Mouse (Mus musculus) 3134 (cell line): Measurements from ENCODE around the gene Rad51b.

Experiments used
- DNase-seq: peaks from one replicate; pipeline ENCODE4 v3.0.0-alpha.2; 2011; ENCODE audit warnings: low spot score; ENCODE audit not compliant: insufficient read length; ENCODE audit errors: extremely low read depth

Rad51b gene

GRCm38 (mm10) chr12:79606197-79606631, 309.1 kb downstream of the Rad51b start:
- DNase-seq: no peak

GRCm38 (mm10) chr12:79609399-79610010, 312.4 kb downstream of the Rad51b start:
- DNase-seq: no peak

GRCm38 (mm10) chr12:79610511-79611103, 313.5 kb downstream of the Rad51b start:
- DNase-seq: no peak

DNA sequence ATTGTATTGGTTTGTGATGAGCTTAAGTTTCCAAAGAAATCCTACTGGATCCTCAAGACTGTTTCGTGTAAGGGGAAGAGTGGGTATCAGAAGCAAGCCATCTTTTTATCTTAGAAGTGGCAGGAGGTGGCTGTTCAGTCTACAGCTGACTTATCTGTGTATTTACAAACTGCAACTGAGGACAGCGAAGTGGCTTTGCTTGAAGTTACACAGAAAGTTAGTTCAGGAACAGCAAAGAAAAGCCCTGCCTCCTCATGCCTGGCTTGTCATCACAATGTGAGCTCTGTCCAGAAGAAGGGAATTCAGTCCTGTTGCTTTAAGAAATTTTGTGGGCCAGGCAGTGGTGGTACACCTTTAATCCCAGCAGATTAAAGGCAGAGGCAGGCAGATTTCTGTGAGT, 314.6 kb downstream of the Rad51b start:
- no peak for DNase-seq

GRCm38 (mm10) chr12:79612334-79613060, 315.4 kb downstream of the Rad51b start:
- DNase-seq: peak; percentile 61

GRCm38 (mm10) chr12:79613061-79613788, 316.1 kb downstream of the Rad51b start:
- DNase-seq: no peak

DNA sequence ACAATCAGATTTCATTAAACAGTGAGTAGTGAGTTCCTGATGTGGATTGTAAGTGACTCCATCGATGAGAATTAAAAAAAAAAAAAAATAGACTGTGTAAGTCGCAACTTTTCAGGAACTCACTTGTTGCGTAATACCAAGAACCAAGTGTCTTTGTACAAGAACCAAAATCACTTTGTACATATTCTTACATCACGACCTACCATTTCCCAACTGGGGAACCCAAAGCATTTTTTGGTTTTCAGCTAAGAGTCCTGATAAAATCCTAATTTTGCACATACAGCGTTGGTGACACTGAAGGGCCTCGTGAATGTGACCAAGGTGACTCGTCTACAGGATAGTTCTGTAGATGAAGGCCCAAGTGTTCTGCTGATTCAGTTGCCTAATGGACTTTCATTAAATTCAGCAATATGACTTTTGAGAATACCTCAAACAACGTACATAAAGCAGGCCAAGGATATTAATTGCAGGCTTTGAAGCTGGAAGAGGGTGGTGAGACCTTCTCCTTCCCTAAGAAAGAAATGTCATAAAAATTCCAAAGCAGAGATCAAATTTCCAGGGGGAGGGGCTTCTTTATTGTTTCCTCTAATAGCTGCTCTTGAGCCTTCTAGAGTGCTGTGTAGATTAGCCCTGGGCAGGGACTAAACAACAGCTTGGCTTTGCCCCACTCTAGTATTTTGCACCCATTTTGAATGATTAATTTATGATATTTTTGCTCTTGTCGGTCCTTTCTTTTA, 316.9 kb downstream of the Rad51b start:
- no peak for DNase-seq

GRCm38 (mm10) chr12:79614583-79614953, 317.5 kb downstream of the Rad51b start:
- no peak for DNase-seq

- DNase-seq: no peak
Observed at GRCm38 (mm10) chr12:79615717-79616316, 318.7 kb downstream of the Rad51b start.

DNA sequence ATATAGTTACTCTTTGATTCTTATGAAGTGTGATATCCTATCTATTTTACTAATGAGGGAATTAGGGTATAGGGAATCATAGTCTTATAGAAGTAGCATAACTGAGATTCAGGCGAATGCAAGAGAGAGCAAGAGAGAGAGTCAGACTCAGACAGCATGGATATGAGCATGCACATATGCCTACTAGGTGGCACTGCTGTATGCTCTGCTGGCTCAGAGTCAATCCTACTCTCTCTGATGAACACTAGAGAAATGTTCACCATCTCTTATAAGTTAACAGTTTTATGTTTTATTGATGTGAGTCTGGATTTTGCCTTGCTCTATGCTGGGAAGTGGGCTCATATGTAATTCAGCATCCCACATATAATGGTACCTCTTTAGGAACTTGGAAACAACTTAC, 321.9 kb downstream of the Rad51b start:
- DNase-seq: no peak

DNA sequence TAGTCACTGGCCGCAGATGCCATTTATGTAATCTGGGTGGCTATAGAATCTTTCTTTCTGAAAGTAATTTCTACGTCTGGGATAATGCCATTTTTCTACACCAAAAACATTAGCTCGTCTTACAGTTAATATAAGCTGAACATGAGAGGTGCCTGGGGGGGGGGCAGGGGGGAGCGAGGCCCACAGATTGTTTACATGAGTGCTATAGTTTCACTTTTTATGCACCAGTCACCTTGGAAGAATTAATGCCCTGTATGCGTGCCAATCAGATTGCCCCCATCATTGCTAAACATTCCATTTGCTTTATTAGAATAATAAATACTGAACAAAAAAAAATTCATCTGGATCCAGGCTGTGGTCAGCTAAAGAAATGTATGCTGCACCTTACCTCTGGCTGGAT, 323.6 kb downstream of the Rad51b start:
- no peak for DNase-seq

DNA sequence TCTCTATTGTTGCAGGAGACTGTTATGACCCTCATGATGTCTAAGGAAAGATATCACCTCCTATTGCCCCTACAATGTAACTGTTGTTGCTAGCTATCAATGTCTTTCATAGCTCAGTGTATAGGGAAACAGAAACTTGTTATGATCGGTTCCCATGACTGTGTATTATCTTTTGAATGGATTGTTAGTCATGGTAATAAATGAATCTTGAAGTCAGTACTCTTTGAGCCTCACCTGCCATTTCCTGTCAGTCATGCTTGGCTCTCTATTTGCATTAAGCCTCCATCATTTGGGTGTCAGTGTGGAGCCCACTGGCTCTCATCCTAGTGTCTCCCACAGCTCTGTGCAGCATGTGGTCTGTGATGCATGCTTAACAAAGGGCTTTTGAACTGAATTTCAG, 326.2 kb downstream of the Rad51b start:
- DNase-seq: no peak

GRCm38 (mm10) chr12:79625699-79626554, 328.8 kb downstream of the Rad51b start:
- no peak for DNase-seq

GRCm38 (mm10) chr12:79626555-79627080, 329.5 kb downstream of the Rad51b start:
- no peak for DNase-seq

- DNase-seq: no peak
Observed at GRCm38 (mm10) chr12:79627351-79628120, 330.5 kb downstream of the Rad51b start.

DNA sequence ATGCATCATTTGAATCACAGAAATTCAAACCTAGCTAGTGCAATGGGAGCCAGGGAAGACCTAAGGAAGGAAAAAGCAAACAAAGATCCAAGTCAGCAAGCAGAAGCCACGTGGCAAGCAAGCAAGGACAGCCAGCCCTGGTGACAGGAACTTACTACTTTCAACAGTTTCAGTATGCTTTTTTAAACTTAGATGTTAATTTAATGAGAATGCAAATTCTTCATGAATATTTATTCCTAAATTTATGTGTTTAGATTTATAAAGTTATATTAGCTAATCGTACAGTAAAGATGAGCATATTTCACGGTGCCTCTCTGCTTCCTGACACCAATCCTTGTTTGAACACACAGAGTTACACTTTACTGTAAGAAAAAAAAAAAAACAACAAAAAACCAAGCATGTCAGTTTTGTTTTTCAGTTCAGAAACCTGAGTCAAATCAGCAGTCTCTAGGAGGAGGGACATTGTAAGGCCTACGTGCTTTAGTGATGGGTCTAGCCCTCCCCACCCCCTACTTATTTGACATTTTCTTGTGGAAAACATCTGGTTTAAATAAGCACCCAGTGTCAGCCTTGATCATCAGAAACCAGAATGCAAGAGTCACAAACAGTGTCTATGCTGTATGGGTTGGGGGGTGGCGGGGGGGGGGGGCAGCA, 331.2 kb downstream of the Rad51b start:
- no peak for DNase-seq

- DNase-seq: no peak
Observed at GRCm38 (mm10) chr12:79629945-79630850, 333.1 kb downstream of the Rad51b start.
